ENCODE assay signal across 13 mouse cellular contexts in the genomic region with DNA sequence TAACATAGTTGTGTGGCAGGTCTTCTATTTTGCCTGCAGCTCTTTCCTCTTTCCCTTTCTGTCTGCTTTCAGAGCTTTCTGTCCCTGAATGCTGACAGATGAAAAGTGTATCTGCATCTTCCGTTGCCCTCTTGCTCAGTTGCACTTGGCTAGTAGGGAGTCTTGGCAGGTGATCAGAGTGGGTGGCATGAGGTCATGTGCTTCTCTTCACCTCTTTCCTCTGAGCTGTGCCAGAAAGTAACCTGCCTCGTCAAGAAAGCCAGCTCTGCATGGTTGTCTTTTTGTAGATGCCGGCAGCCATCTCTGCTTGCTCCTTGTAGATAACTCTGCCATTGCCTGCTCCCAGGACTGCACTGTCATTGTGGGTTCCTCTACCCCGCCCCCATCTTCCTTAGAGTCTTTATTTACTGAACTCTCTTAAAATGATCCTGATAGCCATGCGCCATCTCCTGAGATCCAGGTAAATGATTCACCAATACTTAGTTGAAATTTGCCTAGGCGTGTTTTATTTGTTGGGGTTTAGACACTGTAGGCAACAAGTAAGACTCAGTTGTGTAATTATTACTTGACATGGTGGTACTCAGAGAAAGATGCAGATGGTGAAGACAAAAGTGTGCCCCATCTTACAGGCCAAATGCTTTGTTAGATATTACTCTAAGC.
DNase-seq lines count a peak whose midpoint lies in the region.
"Had no signal": no experiment of that assay in that cellular context is flagged by ENCODE, and none has a peak within 500 bp of the region (broad histone marks: within the 10 kb centered on the region; RNA-seq: fewer than 3 reads in every experiment).

No protein-coding gene starts in this region.

- peaks cover 5% of the 10 kb centered on the region for H3K36me3 ChIP-seq in megakaryocyte, embryonic 14.5 days (replicated peaks; ENCODE audit: low read length)
- H3K36me3 ChIP-seq: midbrain, embryonic 12.5 days had no signal

- DNase-seq in lung, postnatal 25 days (ENCODE audit: low spot score): peak; percentile 0
- no peak for DNase-seq in lung, postnatal 10 days
- peak; percentile 41 to 53 for DNase-seq in cerebellum, postnatal 25 days
- DNase-seq in kidney, postnatal 14 days: peak; percentile 77
- no peak for DNase-seq in adrenal gland, adult 2 months
- no peak for DNase-seq in urinary bladder, postnatal 4 days (ENCODE audit: low spot score in 2 of 2)
- no peak for DNase-seq in layer of hippocampus, adult 11-12 months (ENCODE audit: low spot score)
- DNase-seq: gastrocnemius, postnatal 36 days; heart, postnatal 36 days; right cerebral cortex, postnatal 25 days had no signal

- peaks cover 90% of the 10 kb centered on the region for H3K4me1 ChIP-seq in megakaryocyte, embryonic 14.5 days
- H3K4me1 ChIP-seq: midbrain, embryonic 12.5 days had no signal

- H3K27me3 ChIP-seq in megakaryocyte, embryonic 14.5 days (replicated peaks): no peaks in the 10 kb centered on the region
- H3K27me3 ChIP-seq: CH12.LX; midbrain, embryonic 12.5 days had no signal

- peak overlapping the region; percentile 91 for H3K4me3 ChIP-seq in megakaryocyte, embryonic 14.5 days (replicated peaks)
- H3K4me3 ChIP-seq: midbrain, embryonic 12.5 days had no signal

- no peaks in the 10 kb centered on the region for H3K9me3 ChIP-seq in megakaryocyte, embryonic 14.5 days
- H3K9me3 ChIP-seq: midbrain, embryonic 12.5 days had no signal

Comparison
In these comparisons a context has a peak if more than half of its experiments do, and no peak if none do; other contexts are left out.
1. DNase-seq: peak in lung, postnatal 25 days (single experiment), cerebellum, postnatal 25 days (2 of 2) and kidney, postnatal 14 days (single experiment); none in lung, postnatal 10 days (single experiment), adrenal gland, adult 2 months (single experiment), urinary bladder, postnatal 4 days (0 of 2) and layer of hippocampus, adult 11-12 months (single experiment).